Mouse (Mus musculus): ENCODE measurements at regions not wholly inside any gene's neighbourhood (a gene's known extent, or its start where the extent isn't known, plus 50 kb on each side); places are given as distances from the start of the nearest gene placed in this dataset.

- no peak for DNase-seq
These were observed 1002.8 kb upstream of the Adgrl2 start for GRCm38 (mm10) chr3:149993199-149993598.

- DNase-seq, result no peak
These were observed 997.4 kb upstream of the Adgrl2 start for GRCm38 (mm10) chr3:149987801-149988200.

DNA sequence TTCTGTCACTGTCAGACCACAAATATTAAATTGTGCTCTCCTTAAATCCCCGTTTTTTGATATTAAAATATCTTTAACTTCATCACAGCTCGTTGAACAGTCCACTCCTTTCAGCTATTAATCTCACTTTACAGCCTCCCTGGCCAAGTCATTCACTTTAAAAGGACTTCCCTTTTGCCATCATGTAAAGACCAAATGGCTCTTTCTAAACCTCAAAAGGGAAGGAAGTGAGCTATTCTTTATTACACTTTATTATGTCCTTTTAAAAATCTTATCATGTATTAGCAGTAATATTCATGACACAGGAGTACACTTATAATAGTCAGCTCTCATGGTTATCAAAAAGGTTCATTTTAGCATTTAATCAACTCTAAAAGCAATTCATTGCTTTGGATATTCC lies 966.6 kb upstream of the Adgrl2 start:
- DNase-seq, result no peak

- DNase-seq, result no peak
These were observed 945.8 kb upstream of the Adgrl2 start for GRCm38 (mm10) chr3:149936197-149936596.

DNA sequence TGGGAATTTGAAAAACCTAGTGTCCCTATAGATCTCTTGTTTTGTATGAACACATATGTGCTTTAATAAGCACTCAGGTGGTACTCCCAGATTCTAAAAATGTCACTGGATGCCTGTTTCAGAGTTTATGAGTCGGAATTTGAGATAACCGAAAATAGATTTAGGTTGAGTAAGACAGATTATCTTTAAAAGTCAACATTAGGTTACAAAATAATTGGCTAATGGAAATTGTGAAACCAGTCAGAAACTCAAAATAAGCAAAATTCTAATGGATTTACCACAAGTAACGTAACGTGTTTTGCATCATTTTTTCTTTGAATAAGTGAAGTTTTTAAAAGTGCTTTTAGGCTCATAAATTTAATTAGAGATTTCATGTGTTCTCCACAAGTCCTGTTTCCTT lies 944.5 kb upstream of the Adgrl2 start:
- no peak for DNase-seq

- no peak for DNase-seq
These were observed 938.4 kb upstream of the Adgrl2 start for GRCm38 (mm10) chr3:149928456-149929360.

DNA sequence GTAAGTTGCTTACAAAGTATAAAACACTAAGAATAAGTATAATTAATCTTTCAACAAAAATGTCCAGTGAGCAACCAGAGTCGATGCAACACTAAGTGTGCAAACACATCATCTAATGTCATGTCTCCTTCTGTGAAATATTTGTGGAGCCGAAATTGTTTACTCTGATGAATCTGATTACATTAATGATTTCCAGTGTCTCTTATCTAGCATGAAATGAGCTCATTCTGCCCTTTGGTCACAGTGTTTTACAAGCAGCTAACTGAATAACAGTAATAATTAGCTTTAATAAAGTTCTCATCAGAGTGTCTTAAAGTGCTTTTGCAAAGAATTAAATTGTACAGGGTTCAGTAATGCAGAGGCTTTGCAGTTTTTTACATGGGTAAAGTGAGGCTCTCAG lies 929.9 kb upstream of the Adgrl2 start:
- no peak for DNase-seq

GRCm38 (mm10) chr3:149918201-149918600 lies 927.8 kb upstream of the Adgrl2 start:
- DNase-seq, result no peak

GRCm38 (mm10) chr3:149910721-149911120 lies 920.4 kb upstream of the Adgrl2 start:
- DNase-seq, result no peak

- DNase-seq, result no peak
These were observed 911.4 kb upstream of the Adgrl2 start for GRCm38 (mm10) chr3:149901783-149902182.

GRCm38 (mm10) chr3:149876553-149876952 lies 886.2 kb upstream of the Adgrl2 start:
- DNase-seq, result no peak

DNA sequence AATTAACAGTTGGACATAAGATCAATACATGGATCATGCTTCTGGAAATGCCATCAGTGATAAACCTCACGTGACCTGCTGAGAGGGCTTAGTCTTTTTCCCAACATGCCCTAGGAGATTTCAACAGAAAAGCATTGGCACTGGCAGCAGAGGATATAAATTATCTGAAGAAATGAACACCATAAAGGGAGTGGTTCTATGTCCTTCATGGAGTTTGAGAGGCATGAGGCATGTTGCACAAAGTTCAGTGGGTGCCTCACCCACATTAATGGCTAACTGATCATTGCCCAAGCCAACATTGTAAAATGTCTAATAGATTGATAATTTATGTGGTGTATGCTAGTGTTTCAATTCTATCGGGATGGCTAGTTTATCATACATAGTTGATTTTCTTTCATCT lies 875.6 kb upstream of the Adgrl2 start:
- no peak for DNase-seq

GRCm38 (mm10) chr3:149846941-149847539 lies 856.7 kb upstream of the Adgrl2 start:
- DNase-seq, result no peak

GRCm38 (mm10) chr3:149845826-149846486 lies 855.6 kb upstream of the Adgrl2 start:
- no peak for DNase-seq

DNA sequence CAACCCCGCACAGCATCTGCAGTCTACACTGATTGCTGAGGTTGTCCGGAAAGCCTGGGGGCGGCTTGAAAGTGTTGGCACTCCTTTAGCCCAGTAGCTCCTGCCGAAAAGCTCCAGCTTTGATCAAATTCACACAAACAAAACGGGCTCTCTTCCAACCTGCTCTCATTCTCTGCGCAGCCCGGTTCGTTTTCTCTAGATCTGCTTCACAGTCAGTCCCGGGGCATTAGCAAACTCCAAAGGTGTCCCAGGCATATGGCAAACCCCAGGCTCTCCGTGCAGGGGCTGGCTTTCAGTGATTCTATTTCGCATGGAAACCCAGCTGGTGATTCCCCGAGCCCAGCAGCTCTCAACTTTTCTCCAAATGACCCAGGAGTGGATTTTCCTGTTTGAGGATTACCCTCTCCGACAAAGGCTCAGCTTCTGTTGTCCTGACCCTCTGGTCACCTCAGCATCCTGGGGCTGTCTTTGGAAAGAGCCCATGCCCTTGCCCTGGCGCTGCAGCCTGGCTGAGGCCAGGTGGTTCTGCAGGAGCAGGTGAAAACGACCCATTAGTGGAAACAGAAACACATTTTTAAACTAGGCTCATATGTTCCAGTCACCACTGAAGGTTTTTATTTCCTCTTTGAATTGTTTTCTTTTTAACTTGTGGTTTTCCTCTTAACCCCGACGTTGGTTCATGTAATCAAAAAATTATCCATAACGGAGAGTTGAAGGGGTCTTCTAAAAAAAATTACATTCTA lies 854.9 kb upstream of the Adgrl2 start:
- DNase-seq, result peak in 1 of 2 experiments; percentile 12

DNA sequence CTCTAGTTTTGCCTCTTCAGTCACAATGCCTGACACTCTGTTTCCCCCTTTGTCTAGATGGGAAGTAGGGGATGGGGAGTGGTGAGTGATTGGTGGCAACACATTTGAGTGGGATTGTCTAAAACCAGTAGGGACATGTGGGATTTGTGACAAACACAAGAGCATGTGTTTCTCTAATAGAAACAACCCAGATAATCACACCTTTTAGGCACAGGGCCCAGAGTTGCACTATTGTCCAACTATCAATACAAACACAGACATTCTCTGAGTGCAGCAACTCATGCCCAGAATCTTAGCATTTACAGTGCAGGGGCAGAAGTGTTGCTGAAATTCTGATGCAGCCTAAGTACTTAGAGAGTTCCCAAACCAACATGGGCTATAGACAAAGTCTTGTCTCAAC lies 847.6 kb upstream of the Adgrl2 start:
- DNase-seq, result no peak

DNA sequence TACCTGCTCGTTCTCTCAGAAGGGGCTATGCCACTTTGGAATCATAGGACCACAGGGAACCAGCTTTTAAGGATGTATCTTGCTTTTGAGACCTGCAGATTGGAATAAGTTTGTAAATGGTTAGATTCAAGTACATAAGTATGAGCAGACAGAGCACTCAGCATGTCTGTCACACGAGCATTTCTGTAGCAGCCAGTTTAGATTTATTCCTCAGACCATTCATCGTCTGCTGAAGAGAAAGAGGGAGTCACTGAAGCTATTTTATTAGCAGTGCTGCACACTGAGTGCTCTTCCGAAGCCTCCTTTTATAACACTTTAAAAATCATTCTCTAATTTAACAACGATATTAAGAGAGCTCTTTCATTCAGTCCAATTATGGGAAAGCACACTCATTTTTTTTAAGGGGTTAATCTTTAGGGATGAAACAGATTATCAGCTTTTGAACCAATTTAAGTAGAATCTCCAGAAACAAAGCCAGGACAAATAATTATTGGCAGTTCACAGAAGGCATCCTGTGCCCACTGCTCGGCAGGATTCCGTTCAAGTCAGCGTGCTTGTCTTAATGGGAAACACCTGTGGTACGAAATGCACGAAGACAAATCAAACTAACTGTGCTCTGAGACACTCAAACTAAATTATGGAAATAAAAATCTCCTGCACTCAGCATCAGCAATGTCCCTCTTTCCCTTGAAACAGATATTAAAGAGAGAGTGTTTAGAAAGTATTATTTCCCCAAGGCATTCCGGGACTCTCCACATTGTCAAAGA lies 846.3 kb upstream of the Adgrl2 start:
- no peak for DNase-seq

DNA sequence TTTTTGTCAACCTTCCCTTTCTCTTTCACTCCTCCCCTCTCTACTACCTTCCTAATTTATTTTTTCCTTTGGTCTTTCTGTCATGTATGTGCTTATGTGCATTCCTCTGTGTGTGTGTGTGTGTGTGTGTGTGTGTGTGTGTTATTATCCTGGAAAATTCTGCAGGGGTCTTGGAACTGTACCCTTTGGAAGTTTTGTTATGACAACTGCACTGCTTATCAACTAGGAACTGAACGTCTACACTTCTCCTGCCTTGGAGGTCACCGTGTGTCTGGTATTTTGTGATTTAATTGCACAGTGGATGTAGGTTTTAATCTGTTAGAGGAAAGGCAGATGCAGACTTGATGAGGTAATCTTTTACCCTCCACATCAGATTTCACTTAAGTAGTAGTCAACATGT lies 836.8 kb upstream of the Adgrl2 start:
- DNase-seq, result no peak

- DNase-seq, result no peak
These were observed 836.4 kb upstream of the Adgrl2 start for GRCm38 (mm10) chr3:149826757-149827156.

DNA sequence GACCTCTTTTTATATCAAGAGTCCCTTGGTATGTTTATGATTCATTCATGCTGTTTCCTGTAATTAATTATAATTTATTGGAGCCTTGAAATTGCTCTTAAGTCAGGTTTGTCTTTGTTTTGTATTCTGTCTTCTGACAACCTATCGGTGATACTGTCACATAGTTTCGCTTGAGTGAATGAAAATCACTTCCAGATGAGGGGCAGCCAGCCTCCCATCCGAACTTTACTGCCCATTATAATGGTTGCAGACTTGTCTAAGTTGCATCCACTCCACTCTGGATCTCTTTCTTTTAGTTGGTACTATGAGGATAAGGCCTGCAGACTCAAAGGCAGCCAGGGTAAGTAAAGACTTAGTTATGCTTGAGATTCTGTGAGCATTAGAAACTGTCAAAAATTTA lies 830.3 kb upstream of the Adgrl2 start:
- DNase-seq, result no peak

DNA sequence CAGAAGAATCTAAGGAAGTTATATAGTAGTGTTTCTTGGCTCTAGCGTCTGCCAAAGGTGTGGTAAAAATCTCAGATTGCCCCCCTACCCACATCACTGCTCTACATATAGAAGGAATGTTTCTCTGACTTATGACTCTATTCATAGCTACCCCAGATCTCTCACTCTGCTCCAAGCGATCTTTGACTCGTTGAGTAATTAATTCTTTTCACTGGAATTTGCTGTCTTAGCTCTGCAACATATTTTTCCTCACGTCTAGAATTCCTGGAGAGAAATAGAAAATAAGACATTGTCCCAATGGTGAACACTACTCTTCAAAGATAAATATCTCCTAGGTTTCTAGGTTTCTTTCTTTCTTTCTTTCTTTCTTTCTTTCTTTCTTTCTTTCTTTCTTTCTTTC lies 829.5 kb upstream of the Adgrl2 start:
- no peak for DNase-seq

DNA sequence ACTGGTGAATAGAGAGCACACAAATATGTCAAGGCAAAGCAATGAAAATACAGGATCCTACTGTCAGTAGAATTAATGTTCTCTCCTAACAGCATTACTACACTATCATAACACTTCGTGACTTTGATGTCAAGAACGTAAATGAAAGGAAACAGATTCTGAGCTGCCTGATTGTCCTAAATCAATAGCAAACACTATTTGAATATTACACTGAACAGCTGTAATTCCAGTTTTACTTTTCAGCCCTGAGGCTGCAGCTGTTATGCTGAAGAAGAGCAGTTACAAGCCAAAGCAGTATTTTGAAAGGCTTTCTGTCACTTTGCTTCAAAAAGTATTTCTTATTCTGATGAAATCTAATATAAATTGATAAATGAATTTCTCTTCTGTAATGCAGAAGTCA lies 828.7 kb upstream of the Adgrl2 start:
- no peak for DNase-seq

Measured in cerebellum, adult 18-20 months (tissue).